Mouse (Mus musculus) neural tube, embryonic 12.5 days (tissue): ENCODE data around the gene Phykpl. TPM values are rescaled to one million over a fixed set of nuclear protein-coding genes. Genes with fewer than 3 reads are reported as not detected.

Source experiments
- ATAC-seq: fragments of 200-750 bp; cut with Nextera tagmentation; 2 replicates; pipeline ENCODE4 v1.8.0; 2017; ENCODE audit warnings: low read depth, mild to moderate bottlenecking, moderate TSS enrichment, moderate library complexity; ENCODE audit not compliant: low FRiP score
- H3K27ac ChIP-seq: fragments of 300-500 bp; sonication (generic); 2 replicates; pipeline ENCODE4 v1.5.1; 2016
- H3K27me3 ChIP-seq: fragments of 300-500 bp; sonication (generic); replicated peaks from 2 replicates; pipeline ENCODE4 v1.6.1; 2016; ENCODE audit warnings: mild to moderate bottlenecking
- H3K36me3 ChIP-seq: fragments of 300-500 bp; sonication (generic); 2 replicates; pipeline ENCODE4 v1.6.1; 2016; ENCODE audit warnings: mild to moderate bottlenecking
- H3K4me1 ChIP-seq: fragments of 300-500 bp; sonication (generic); 2 replicates; pipeline ENCODE4 v1.6.1; 2016
- H3K4me2 ChIP-seq: fragments of 300-500 bp; sonication (generic); replicated peaks from 2 replicates; pipeline ENCODE4 v1.6.1; 2016; ENCODE audit warnings: mild to moderate bottlenecking
- H3K4me3 ChIP-seq: fragments of 300-500 bp; sonication (generic); 2 replicates; pipeline ENCODE4 v1.5.1; 2016
- H3K9ac ChIP-seq: fragments of 300-500 bp; sonication (generic); 2 replicates; pipeline ENCODE4 v1.6.1; 2016; ENCODE audit warnings: mild to moderate bottlenecking
- H3K9me3 ChIP-seq: fragments of 300-500 bp; sonication (generic); 2 replicates; pipeline ENCODE4 v1.6.1; 2016; ENCODE audit warnings: mild to moderate bottlenecking
- WGBS: fragments of 180-500 bp; shearing (Covaris S2); methylation state at CpG from one replicate; pipeline ENCODE4 v1.1.7; 2016; 5-methylcytosine and 5-hydroxymethylcytosine counted together
- polyA plus RNA-seq: library from polyadenylated mRNA; unstranded; fragments of >200 nt; fragmentation: Nextera tagmentation; extraction: Ambion mirVana; gene quantifications from 2 replicates; pipeline ENCODE4 v1.2.1, GENCODE M21; 2016

Gene Phykpl
- polyA plus RNA-seq, 1 experiment from 2014 or later = 14.4 TPM

DNA sequence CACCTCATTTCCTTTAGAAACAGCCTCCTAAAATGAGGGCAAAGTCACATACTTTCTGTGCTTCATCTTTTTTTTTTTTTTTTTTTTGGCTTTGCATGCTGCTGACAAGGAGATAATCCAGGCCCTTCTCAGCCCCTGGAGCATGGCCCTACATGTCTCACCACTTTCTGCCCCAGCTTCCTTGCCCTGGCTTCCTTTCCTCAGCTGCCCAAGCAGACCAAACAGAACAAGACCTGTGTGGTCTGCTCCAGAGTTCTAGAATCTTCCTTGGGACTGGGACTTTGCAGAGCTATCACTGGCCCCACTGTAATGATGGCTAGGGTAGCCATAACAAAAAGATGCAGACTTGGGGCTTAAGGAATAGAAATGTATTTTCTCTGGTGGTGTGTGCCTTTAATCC, 5.4 kb downstream of the Phykpl start:
- no peak overlapping the region for H3K27ac ChIP-seq
- no peak overlapping the region for H3K9ac ChIP-seq
- H3K27me3 ChIP-seq = no peaks in the 10 kb centered on the region
- no peaks in the 10 kb centered on the region for H3K9me3 ChIP-seq
- no peak overlapping the region for H3K4me3 ChIP-seq
- peaks cover 10% of the 10 kb centered on the region for H3K4me1 ChIP-seq
- peaks cover 84% of the 10 kb centered on the region for H3K36me3 ChIP-seq
- no peak overlapping the region for H3K4me2 ChIP-seq
- ATAC-seq = no peak

DNA sequence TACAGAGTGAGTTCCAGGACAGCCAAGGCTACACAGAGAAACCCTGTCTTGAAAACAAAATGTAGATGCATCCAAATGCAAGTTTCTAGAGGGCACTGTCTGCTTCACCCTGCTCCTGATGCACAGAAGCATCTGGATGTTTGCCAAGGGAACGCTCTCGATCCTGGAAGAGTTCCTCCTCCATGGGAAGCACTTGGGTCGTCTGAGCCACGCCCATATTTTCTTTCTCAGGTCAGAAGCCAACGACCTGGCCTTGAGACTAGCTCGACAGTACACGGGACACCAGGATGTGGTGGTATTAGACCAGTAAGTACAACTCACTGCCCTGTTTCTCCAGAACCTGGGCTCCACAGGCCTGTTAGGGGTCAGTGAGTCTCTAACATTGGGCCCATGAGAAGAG, 6.6 kb downstream of the Phykpl start:
- H3K4me2 ChIP-seq = no peak overlapping the region
- no peak overlapping the region for H3K9ac ChIP-seq
- no peak overlapping the region for H3K27ac ChIP-seq
- peaks cover 94% of the 10 kb centered on the region for H3K36me3 ChIP-seq
- no peak overlapping the region for H3K4me3 ChIP-seq
- ATAC-seq = no peak
- H3K27me3 ChIP-seq = no peaks in the 10 kb centered on the region
- no peaks in the 10 kb centered on the region for H3K4me1 ChIP-seq
- no peaks in the 10 kb centered on the region for H3K9me3 ChIP-seq
- 86% methylated on average over 7 of the region's 7 CpGs for WGBS

DNA sequence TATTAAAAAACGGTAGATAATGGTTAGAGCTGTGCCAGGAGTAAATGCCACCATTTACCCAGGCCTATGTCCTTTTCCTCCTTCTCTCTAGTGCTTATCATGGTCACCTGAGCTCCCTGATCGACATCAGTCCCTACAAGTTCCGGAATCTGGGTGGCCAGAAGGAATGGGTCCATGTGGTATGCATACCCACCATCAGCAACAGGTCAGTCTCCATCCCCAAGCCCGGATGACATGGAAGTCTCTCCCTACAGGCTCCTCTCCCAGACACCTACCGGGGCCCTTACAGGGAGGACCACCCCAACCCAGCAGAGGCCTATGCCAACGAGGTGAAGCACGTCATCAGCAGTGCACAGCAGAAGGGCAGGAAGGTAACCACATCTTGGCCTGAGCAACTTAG, 7.4 kb downstream of the Phykpl start:
- H3K4me3 ChIP-seq = no peak overlapping the region
- no peak overlapping the region for H3K9ac ChIP-seq
- H3K27me3 ChIP-seq = no peaks in the 10 kb centered on the region
- H3K9me3 ChIP-seq = no peaks in the 10 kb centered on the region
- H3K4me2 ChIP-seq = no peak overlapping the region
- peaks cover 94% of the 10 kb centered on the region for H3K36me3 ChIP-seq
- no peaks in the 10 kb centered on the region for H3K4me1 ChIP-seq
- WGBS = 94% methylated on average over 7 of the region's 7 CpGs
- ATAC-seq = no peak
- H3K27ac ChIP-seq = no peak overlapping the region

DNA sequence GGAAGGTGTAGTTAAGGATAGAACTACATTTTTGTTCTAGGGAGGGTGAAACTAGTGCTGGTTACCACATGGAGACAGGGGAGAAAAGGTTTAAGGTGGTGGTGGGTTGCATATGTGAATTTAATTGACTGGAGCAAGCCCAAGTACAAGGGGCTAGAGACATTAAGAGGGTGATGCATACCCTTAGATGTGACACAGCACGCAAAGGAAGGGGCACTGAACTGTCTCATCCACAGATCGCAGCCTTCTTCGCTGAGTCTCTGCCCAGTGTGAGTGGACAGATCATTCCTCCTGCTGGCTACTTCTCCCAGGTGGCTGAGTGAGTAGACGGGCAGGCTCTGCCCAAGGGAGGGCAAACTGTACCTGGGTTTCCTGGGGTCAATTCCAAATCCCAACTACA, 8.8 kb downstream of the Phykpl start:
- no peak overlapping the region for H3K27ac ChIP-seq
- ATAC-seq = no peak
- 92% methylated on average over 4 of the region's 4 CpGs for WGBS

DNA sequence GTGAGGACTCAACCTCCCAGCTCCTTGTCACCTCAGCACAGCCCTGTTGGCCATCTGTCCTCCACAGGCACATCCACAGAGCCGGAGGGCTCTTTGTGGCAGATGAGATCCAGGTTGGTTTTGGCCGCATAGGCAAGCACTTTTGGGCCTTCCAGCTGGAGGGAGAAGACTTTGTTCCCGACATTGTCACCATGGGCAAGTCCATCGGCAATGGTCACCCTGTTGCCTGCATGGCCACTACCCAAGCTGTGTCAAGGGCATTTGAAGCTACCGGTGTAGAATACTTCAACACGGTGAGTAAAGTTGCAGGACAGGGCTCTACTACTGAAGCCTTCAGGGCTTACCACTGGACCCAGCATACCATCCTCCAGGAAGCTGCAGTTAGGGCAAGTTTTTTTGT, 9.3 kb downstream of the Phykpl start:
- whole genome bisulfite sequencing = 93% methylated on average over 6 of the region's 6 CpGs
- Histone ChIP-seq H3K27ac (no peak overlapping the region), H3K4me1 (no peaks in the 10 kb centered on the region), H3K4me2 (no peak overlapping the region), H3K36me3 (peaks cover 99% of the 10 kb centered on the region), H3K4me3 (no peak overlapping the region), H3K9ac (no peak overlapping the region), H3K27me3 (no peaks in the 10 kb centered on the region), H3K9me3 (no peaks in the 10 kb centered on the region)
- ATAC-seq = no peak

More for the DNA sequence above, 8.8 kb downstream of the Phykpl start:
- Histone ChIP-seq H3K4me3 (no peak overlapping the region), H3K4me2 (no peak overlapping the region), H3K9ac (no peak overlapping the region), H3K9me3 (no peaks in the 10 kb centered on the region), H3K27me3 (no peaks in the 10 kb centered on the region), H3K36me3 (peaks cover 98% of the 10 kb centered on the region), H3K4me1 (no peaks in the 10 kb centered on the region)

DNA sequence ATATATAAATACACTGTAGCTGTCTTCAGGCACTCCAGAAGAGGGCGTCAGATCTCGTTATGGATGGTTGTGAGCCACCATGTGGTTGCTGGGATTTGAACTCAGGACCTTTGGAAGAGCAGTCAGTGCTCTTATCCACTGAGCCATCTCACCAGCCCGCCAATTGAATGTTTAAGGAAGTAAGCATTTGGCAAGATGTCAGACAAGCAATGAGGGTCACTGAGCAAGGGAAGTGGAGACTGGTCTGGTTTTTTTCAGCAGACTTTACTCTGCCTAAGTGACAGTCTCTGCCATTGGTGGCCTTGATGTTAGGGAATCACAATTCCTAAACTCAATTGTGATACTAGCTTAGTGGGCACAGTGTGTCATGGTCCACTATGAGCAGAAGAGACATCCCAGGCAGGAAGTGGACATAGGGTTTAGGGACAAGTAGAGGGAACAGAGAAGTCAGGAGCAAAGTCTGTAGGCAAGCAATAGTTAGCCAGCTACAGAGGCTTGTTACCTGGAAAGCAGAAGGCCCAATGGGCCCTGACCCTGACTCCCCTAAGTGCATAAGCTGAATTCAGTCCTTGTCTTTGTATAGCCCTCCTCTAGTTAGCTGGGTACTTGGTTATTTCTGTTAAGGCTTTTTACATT, 10.3 kb downstream of the Phykpl start:
- no peak overlapping the region for H3K4me2 ChIP-seq
- 84% methylated on average over 3 of the region's 3 CpGs for WGBS
- H3K27ac ChIP-seq = no peak overlapping the region
- H3K36me3 ChIP-seq = peaks cover 99% of the 10 kb centered on the region
- no peaks in the 10 kb centered on the region for H3K4me1 ChIP-seq
- H3K4me3 ChIP-seq = no peak overlapping the region
- no peak for ATAC-seq
- no peak overlapping the region for H3K9ac ChIP-seq
- H3K9me3 ChIP-seq = no peaks in the 10 kb centered on the region
- H3K27me3 ChIP-seq = no peaks in the 10 kb centered on the region

DNA sequence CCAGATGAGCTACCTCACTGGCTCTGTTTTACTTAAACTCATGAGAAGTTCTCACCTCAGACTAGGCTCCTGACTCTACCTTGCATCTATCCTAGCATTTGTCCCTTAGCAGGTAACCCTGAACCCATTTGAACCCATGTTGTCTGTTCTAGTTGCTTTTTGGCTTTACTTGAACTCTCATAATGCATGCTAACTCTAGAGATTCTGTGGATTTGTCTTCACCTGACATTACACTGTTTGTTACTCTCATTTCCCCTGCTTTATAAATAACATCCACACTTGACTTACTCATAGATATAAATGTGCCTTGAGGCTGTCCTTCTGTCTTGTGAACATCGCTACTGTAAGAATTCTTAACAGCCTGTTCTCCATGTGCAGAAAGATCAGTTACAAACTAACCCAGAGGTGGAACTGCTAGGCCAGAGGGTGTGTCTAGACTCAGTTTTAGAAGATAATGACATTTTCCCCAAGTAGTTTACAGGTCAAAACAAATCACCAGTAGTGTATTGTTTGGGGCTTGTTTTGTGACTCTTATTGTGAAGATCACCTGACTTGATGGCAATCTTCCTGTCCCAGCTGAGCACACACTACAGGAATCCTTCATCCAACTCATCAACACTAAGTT, 11.0 kb downstream of the Phykpl start:
- no peak overlapping the region for H3K4me3 ChIP-seq
- no peak overlapping the region for H3K4me2 ChIP-seq
- H3K9ac ChIP-seq = no peak overlapping the region
- no peak for ATAC-seq
- H3K9me3 ChIP-seq = no peaks in the 10 kb centered on the region
- H3K27me3 ChIP-seq = no peaks in the 10 kb centered on the region
- peaks cover 100% of the 10 kb centered on the region for H3K36me3 ChIP-seq
- no peak overlapping the region for H3K27ac ChIP-seq
- H3K4me1 ChIP-seq = no peaks in the 10 kb centered on the region
- 90% methylated on average over 1 of the region's 1 CpGs for WGBS

DNA sequence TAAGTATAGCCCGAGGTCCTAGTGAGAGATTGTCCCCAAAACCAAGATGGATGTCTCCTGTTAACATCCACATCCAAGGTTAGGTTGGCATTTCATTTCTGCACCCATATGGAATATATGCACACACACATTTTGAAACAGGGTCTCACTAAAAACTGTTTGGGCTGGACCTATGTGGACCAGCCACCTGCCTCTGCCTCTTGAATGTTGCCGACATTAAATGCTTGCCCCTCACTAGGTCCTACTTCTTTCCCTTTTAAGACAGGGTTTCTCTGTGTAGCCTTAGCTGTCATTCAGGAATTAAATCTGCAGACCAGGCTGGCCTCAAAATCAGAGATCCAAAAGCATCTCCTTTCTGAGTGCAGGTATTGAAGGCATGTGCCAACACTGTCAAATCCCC, 13.0 kb downstream of the Phykpl start:
- peaks cover 100% of the 10 kb centered on the region for H3K36me3 ChIP-seq

DNA sequence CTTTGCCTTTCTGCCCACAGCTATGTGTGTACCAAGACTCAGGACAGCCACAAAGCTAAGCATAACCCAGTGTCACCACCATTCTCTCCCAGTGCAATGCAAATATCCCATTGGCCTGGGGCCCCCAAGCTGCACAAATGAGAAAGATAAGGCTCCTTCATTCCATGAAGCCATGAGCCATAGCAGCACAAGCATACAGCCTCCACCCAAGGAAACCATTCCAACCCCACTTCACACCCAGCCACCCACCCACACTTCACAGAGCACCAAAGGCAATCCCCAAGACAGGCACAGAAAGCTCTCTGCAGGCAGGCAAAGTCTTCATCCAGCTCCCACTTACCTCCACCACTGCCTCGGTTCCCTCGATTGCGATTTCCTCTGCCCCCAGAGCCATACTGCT, 17.7 kb downstream of the Phykpl start:
- no peaks in the 10 kb centered on the region for H3K9me3 ChIP-seq
- peaks cover 80% of the 10 kb centered on the region for H3K36me3 ChIP-seq
- WGBS = 93% methylated on average over 3 of the region's 3 CpGs
- ATAC-seq = no peak
- H3K9ac ChIP-seq = peak overlapping the region; percentile 17; the same call in 1 of the 2 replicates
- H3K4me3 ChIP-seq = no peak overlapping the region
- H3K27ac ChIP-seq = no peak overlapping the region
- peaks cover 28% of the 10 kb centered on the region for H3K4me1 ChIP-seq
- no peaks in the 10 kb centered on the region for H3K27me3 ChIP-seq
- 0 out of 2 replicates have a peak overlapping the region, but pooled peaks have one; percentile 1 for H3K4me2 ChIP-seq

More for the DNA sequence above, 13.0 kb downstream of the Phykpl start:
- no peak overlapping the region for H3K4me3 ChIP-seq
- H3K4me2 ChIP-seq = no peak overlapping the region
- no peaks in the 10 kb centered on the region for H3K9me3 ChIP-seq
- H3K27ac ChIP-seq = no peak overlapping the region
- 81% methylated on average over 2 of the region's 2 CpGs for WGBS
- H3K27me3 ChIP-seq = no peaks in the 10 kb centered on the region
- no peak overlapping the region for H3K9ac ChIP-seq
- no peak for ATAC-seq
- H3K4me1 ChIP-seq = peaks cover 6% of the 10 kb centered on the region

DNA sequence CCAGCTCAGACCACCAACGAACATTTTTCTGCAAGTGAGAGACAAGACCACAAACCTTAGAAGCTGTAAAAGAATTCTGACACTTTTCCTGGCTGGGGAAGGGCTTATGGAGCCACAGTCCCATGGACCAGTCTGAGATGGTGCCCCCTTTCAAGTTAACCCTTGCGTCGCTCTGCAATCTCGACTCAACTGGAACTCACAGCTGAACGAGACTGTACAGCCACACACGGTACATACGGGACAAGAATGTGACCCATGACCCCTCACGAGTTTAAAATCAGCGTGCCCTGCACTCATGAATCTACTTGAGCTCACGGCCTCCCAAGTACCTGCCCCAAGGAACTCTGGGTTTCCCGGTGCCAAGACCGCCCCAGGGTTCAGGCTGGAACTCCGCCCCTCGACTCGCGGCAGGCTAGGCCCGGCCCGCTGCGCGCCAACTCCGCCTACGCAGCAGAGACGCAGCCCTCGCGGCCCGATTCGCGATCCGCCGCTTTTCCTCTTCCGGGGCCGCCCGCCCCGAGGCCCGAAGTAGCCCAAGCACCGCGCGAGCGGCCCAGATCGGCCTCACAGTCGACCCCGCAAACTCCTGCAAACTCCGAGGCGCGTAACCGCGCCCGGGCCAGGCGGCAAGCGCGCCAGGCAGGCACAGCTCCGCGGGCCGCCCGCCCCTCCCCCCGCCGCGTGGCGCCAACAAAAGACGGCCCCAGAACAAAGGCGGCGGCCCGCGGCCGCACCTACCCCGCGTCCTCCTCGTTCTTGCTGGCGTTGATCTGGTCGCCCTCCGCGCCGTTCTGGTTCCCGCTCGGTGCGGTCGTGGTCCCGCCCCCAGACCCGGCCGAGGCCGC, 21.3 kb downstream of the Phykpl start:
- peak overlapping the region; percentile 93 for H3K27ac ChIP-seq
- H3K4me1 ChIP-seq = peaks cover 28% of the 10 kb centered on the region
- H3K4me3 ChIP-seq = peak overlapping the region; percentile 100
- ATAC-seq = peak; percentile 57
- H3K36me3 ChIP-seq = peaks cover 44% of the 10 kb centered on the region
- no peaks in the 10 kb centered on the region for H3K9me3 ChIP-seq
- under 1% methylated on average over 81 of the region's 81 CpGs for WGBS
- H3K4me2 ChIP-seq = peak overlapping the region; percentile 91
- H3K9ac ChIP-seq = peak overlapping the region; percentile 100
- H3K27me3 ChIP-seq = no peaks in the 10 kb centered on the region

DNA sequence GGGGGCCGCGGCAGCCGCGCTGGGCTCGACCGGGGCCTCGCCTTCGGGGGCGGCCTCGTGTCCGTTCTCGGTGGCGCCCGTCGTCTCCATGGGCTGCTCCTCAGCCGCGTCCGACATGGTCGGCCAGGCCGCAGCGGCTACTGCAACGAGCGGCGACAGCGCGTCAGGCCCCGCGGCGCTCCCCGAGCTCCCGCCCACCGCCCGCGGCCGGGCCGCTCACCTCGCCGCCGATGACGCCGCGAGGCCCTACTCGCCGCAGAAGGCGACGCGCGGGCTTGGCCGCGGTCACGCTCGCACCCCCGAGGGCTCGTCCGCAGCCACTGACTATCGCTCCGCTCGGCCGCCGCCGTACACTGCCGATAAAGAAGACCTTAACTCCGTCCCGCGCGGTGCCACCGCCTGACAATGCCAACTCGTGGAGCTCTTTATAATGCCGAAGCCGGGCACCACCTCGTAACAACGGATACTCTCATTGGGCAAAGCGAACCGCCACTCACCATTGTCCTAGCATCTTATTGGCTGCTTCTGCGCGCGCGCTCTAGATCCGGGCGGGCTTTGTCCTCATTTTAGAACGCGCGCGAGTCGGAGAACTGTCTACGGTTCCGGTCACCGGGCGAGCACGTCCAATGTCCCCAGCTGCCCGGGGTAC, 22.0 kb downstream of the Phykpl start, which contains the start of gene Hnrnpab:
TSS of gene Hnrnpab (minus strand) at position 401 of the 649 bp plus-strand sequence.
- peak; percentile 96 for ATAC-seq
- Histone ChIP-seq H3K4me2 (peak within 1 kb of the TSS; percentile 91), H3K4me3 (peak within 1 kb of the TSS; percentile 100), H3K27me3 (no peaks in the 10 kb centered on the region), H3K9ac (peak within 1 kb of the TSS; percentile 100), H3K36me3 (peaks cover 37% of the 10 kb centered on the region), H3K9me3 (no peaks in the 10 kb centered on the region), H3K4me1 (peaks cover 28% of the 10 kb centered on the region), H3K27ac (peak within 1 kb of the TSS; percentile 93)
- WGBS = under 1% methylated on average over 86 of the region's 91 CpGs
